Mouse (Mus musculus) liver, adult 2 months (tissue): ENCODE measurements around the gene Tbx21. TPM values are rescaled to one million over a fixed set of nuclear protein-coding genes. Genes with fewer than 3 reads are reported as not detected.

Experiments used
- DNase-seq: peaks from one replicate; pipeline ENCODE4 v3.0.0-alpha.2; 2011; ENCODE audit warnings: low read depth, low spot score; ENCODE audit errors: extremely low read depth
- H3K27ac ChIP-seq: fragments of 200-500 bp; replicated peaks from 2 replicates; pipeline ENCODE4 v1.5.1; 2012; ENCODE audit warnings: low read depth, mild to moderate bottlenecking, control low read depth, inconsistent platforms, low read length; ENCODE audit not compliant: insufficient read depth
- H3K27me3 ChIP-seq: fragments of 200-500 bp; 2 replicates; pipeline ENCODE4 v1.6.1; 2012; ENCODE audit warnings: mild to moderate bottlenecking, moderate library complexity, low read length, inconsistent platforms; ENCODE audit not compliant: control insufficient read depth, insufficient read depth
- H3K36me3 ChIP-seq: fragments of 200-500 bp; 2 replicates; pipeline ENCODE4 v1.6.1; 2012; ENCODE audit warnings: low read length, inconsistent platforms; ENCODE audit not compliant: control insufficient read depth, insufficient read depth
- H3K4me1 ChIP-seq: fragments of 200-500 bp; 2 replicates; pipeline ENCODE4 v1.6.1; 2011; ENCODE audit warnings: low read length; ENCODE audit not compliant: control insufficient read depth, insufficient read depth
- H3K4me3 ChIP-seq: fragments of 200-500 bp; 2 replicates; pipeline ENCODE4 v1.5.1; 2011; ENCODE audit warnings: low read depth, mild to moderate bottlenecking, control low read depth, low read length, moderate library complexity; ENCODE audit not compliant: insufficient read depth
- H3K79me2 ChIP-seq: fragments of 200-500 bp; 2 replicates; pipeline ENCODE4 v1.6.1; 2012; ENCODE audit warnings: inconsistent platforms, mild to moderate bottlenecking, low read length, moderate library complexity; ENCODE audit not compliant: control insufficient read depth, insufficient read depth
- H3K9ac ChIP-seq: fragments of 200-500 bp; 2 replicates; pipeline ENCODE4 v1.6.1; 2012; ENCODE audit warnings: low read depth, mild to moderate bottlenecking, control low read depth, inconsistent platforms, low read length
- CTCF ChIP-seq: fragments of 200-500 bp; IDR thresholded peaks from 2 replicates; pipeline ENCODE4 v1.5.1; 2011; ENCODE audit warnings: low read depth, low read length, control low read depth
- POLR2A ChIP-seq: fragments of 200-500 bp; IDR thresholded peaks from 2 replicates; pipeline ENCODE4 v1.6.1; 2011; ENCODE audit warnings: low read length, control low read depth; ENCODE audit not compliant: insufficient read depth; ENCODE audit errors: extremely low read depth
- WGBS: fragments of 180-500 bp; shearing (Covaris S2); methylation state at CpG from one replicate; pipeline ENCODE4 v1.1.7; 2018; 5-methylcytosine and 5-hydroxymethylcytosine counted together
- polyA plus RNA-seq: library from polyadenylated mRNA; depleted of rRNA; stranded (reverse); fragments of >200 nt; gene quantifications from 2 replicates; pipeline ENCODE4 v1.2.3, GENCODE M21; 2012
- total RNA-seq: library from RNA; depleted of rRNA; stranded (reverse); fragments of >200 nt; gene quantifications from 2 replicates; pipeline ENCODE4 v1.2.3, GENCODE M21; 2014

The Tbx21 gene
- total and polyA plus RNA-seq, 2 experiments: 0.09 to 0.38 TPM

GRCm38 (mm10) chr11:97072533-97072932 is 42.6 kb downstream of the Tbx21 start:
- no peak overlapping the region for H3K9ac ChIP-seq
- H3K4me1 ChIP-seq: no peaks in the 10 kb centered on the region
- TF ChIP-seq CTCF (peak; percentile 28; the same call in 1 of the 2 replicates), POLR2A (no peak)
- peak; percentile 28 for DNase-seq
- H3K36me3 ChIP-seq: no peaks in the 10 kb centered on the region
- no peak overlapping the region for H3K27ac ChIP-seq
- H3K79me2 ChIP-seq: no peaks in the 10 kb centered on the region
- H3K4me3 ChIP-seq: no peak overlapping the region
- 31% methylated on average over 3 of the region's 3 CpGs for WGBS
- H3K27me3 ChIP-seq: no peaks in the 10 kb centered on the region

GRCm38 (mm10) chr11:97071129-97071528 is 44.0 kb downstream of the Tbx21 start:
- H3K4me1 ChIP-seq: no peaks in the 10 kb centered on the region
- WGBS: 74% methylated on average over 1 of the region's 1 CpGs
- no peak overlapping the region for H3K9ac ChIP-seq
- DNase-seq: no peak
- H3K36me3 ChIP-seq: no peaks in the 10 kb centered on the region
- no peaks in the 10 kb centered on the region for H3K79me2 ChIP-seq
- no peak overlapping the region for H3K4me3 ChIP-seq
- no peaks in the 10 kb centered on the region for H3K27me3 ChIP-seq
- no peak overlapping the region for H3K27ac ChIP-seq
- no peak for TF ChIP-seq CTCF
- no peak for TF ChIP-seq POLR2A

DNA sequence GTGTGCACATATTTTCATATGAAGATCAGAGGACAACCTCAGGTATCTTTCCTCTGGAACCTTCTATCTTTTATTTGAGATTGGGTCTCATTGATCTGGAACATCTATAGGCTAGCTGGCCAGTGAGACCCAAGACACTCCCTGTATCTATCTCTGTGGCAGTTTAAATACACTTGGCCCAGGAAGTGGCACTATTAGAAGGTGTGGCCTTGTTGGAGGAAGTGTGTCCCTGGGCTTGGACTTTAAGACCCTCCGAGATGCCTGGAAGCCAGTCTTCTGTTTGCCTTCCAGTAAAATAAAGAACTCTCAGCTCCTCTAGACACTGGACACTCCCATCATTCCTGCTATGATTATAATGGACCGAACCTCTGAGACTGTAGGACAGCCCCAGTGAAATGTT is 45.4 kb downstream of the Tbx21 start:
- no peak for DNase-seq
- no peaks in the 10 kb centered on the region for H3K4me1 ChIP-seq
- WGBS: 87% methylated on average over 2 of the region's 2 CpGs
- no peak overlapping the region for H3K27ac ChIP-seq
- TF ChIP-seq CTCF: no peak
- TF ChIP-seq POLR2A: no peak
- H3K27me3 ChIP-seq: no peaks in the 10 kb centered on the region
- no peak overlapping the region for H3K4me3 ChIP-seq
- H3K9ac ChIP-seq: no peak overlapping the region
- H3K79me2 ChIP-seq: no peaks in the 10 kb centered on the region
- H3K36me3 ChIP-seq: no peaks in the 10 kb centered on the region

- Histone ChIP-seq H3K79me2 (no peaks in the 10 kb centered on the region), H3K4me1 (no peaks in the 10 kb centered on the region), H3K36me3 (no peaks in the 10 kb centered on the region), H3K9ac (no peak overlapping the region), H3K27me3 (no peaks in the 10 kb centered on the region), H3K4me3 (no peak overlapping the region), H3K27ac (no peak overlapping the region)
- no peak for TF ChIP-seq POLR2A
- TF ChIP-seq CTCF: no peak
- 95% methylated on average over 1 of the region's 1 CpGs for whole genome bisulfite sequencing
- no peak for DNase-seq
These were observed 45.8 kb downstream of the Tbx21 start for GRCm38 (mm10) chr11:97069333-97069732.

DNA sequence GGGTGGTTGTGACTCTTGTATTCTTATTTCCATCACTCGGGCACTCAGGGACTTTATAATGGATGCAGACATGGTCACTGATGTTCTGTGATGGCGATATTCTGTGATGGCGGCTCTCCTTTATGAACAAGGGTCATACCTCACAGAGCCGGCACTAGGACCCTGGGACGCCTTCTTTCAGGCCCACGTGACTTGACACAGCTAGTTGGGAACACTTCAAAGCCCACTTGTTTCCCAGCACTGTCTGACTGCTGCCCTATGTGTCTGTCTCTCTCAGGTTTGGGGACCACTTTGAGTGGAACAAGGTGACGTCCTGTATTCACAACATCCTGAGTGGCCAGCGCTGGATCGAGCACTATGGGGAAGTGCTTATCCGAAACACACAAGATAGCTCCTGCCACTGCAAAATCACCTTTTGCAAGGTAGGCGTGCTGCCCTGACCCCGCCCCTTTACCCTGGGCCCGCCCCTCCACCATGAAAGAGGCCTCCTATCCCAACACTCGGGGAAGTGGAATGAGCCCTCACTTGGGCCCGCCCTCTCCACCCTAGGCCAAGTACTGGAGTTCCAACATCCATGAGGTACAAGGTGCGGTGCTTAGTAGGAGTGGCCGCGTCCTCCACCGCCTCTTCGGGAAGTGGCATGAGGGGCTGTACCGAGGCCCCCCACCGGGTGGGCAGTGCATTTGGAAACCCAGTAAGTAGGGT is 48.3 kb downstream of the Tbx21 start:
- H3K4me3 ChIP-seq: no peak overlapping the region
- 85% methylated on average over 22 of the region's 22 CpGs for WGBS
- no peaks in the 10 kb centered on the region for H3K79me2 ChIP-seq
- H3K4me1 ChIP-seq: no peaks in the 10 kb centered on the region
- H3K27ac ChIP-seq: no peak overlapping the region
- TF ChIP-seq CTCF: no peak
- no peak for TF ChIP-seq POLR2A
- H3K36me3 ChIP-seq: no peaks in the 10 kb centered on the region
- no peak overlapping the region for H3K9ac ChIP-seq
- H3K27me3 ChIP-seq: no peaks in the 10 kb centered on the region
- DNase-seq: no peak

- TF ChIP-seq POLR2A: no peak
- TF ChIP-seq CTCF: no peak
- Histone ChIP-seq H3K79me2 (no peaks in the 10 kb centered on the region), H3K9ac (no peak overlapping the region), H3K4me3 (no peak overlapping the region), H3K27me3 (no peaks in the 10 kb centered on the region), H3K36me3 (no peaks in the 10 kb centered on the region), H3K4me1 (no peaks in the 10 kb centered on the region), H3K27ac (no peak overlapping the region)
- 93% methylated on average over 12 of the region's 12 CpGs for WGBS
- DNase-seq: no peak
These were observed 49.4 kb downstream of the Tbx21 start for GRCm38 (mm10) chr11:97065538-97066295.
